ENCODE assay signal across 14 mouse cellular contexts in genomic region chr4:139238612-139239011, GRCm38 (mm10). TPM values are rescaled to one million over a fixed set of nuclear protein-coding genes. Genes with fewer than 3 reads are reported as not detected.
A peak's percentile ranks its signal among the peaks of the same experiment; 100 is the strongest.
DNase-seq lines count a peak whose midpoint lies in the region; ATAC-seq lines count a peak whose summit lies in the region.
"Had no signal": no experiment of that assay in that cellular context is flagged by ENCODE, and none has a peak within 500 bp of the region (broad histone marks: within the 10 kb centered on the region; RNA-seq: fewer than 3 reads in every experiment).

No protein-coding gene starts in this region.

- 82% methylated on average over 16 of the region's 16 CpGs for WGBS in kidney, embryonic 15.5 days
- WGBS in embryonic facial prominence, embryonic 12.5 days, result 69% methylated on average over 16 of the region's 16 CpGs
- 81% methylated on average over 16 of the region's 16 CpGs for WGBS in limb, embryonic 12.5 days
- WGBS in midbrain, embryonic 15.5 days, result 91% methylated on average over 16 of the region's 16 CpGs

- H3K27me3 ChIP-seq in kidney, embryonic 15.5 days, result no peaks in the 10 kb centered on the region
- no peaks in the 10 kb centered on the region for H3K27me3 ChIP-seq in embryonic facial prominence, embryonic 12.5 days
- H3K27me3 ChIP-seq in limb, embryonic 12.5 days, result no peaks in the 10 kb centered on the region
- H3K27me3 ChIP-seq in midbrain, embryonic 15.5 days (replicated peaks), result no peaks in the 10 kb centered on the region

- H3K36me3 ChIP-seq in kidney, embryonic 15.5 days, result peaks cover 44% of the 10 kb centered on the region
- H3K36me3 ChIP-seq in embryonic facial prominence, embryonic 12.5 days, result peaks cover 29% of the 10 kb centered on the region
- peaks cover 48% of the 10 kb centered on the region for H3K36me3 ChIP-seq in limb, embryonic 12.5 days
- H3K36me3 ChIP-seq in midbrain, embryonic 15.5 days (replicated peaks), result 0 out of 2 replicates have a peak, but pooled peaks cover 6% of the 10 kb centered on the region

- DNase-seq in heart, adult 11 months, result peak; percentile 95
- no peak for DNase-seq in heart, postnatal 14 days
- DNase-seq in kidney, adult 18-20 months, result no peak
- no peak for DNase-seq in adrenal gland, postnatal 25 days
- DNase-seq: B cell, adult 2 months; left cerebral cortex, postnatal 4 days; retina, postnatal 1 day had no signal

- H3K9me3 ChIP-seq in kidney, embryonic 15.5 days (replicated peaks), result no peaks in the 10 kb centered on the region
- H3K9me3 ChIP-seq in embryonic facial prominence, embryonic 12.5 days, result no peaks in the 10 kb centered on the region
- no peaks in the 10 kb centered on the region for H3K9me3 ChIP-seq in limb, embryonic 12.5 days
- H3K9me3 ChIP-seq in midbrain, embryonic 15.5 days, result no peaks in the 10 kb centered on the region

- ATAC-seq in kidney, embryonic 15.5 days (replicated peaks; ENCODE audit: low FRiP score), result no peak
- no peak for ATAC-seq in embryonic facial prominence, embryonic 12.5 days (ENCODE audit: insufficient number of reproducible peaks, insufficient read depth, low FRiP score, low TSS enrichment)
- ATAC-seq in limb, embryonic 12.5 days (ENCODE audit: insufficient number of reproducible peaks, insufficient read depth, low FRiP score, low TSS enrichment, low read depth), result no peak
- ATAC-seq in midbrain, embryonic 15.5 days (replicated peaks), result no peak
- ATAC-seq: lung, postnatal 0 days had no signal

- no peak overlapping the region for H3K9ac ChIP-seq in kidney, embryonic 15.5 days
- H3K9ac ChIP-seq in embryonic facial prominence, embryonic 12.5 days, result no peak overlapping the region
- no peak overlapping the region; the same call in 1 of the 2 replicates for H3K9ac ChIP-seq in limb, embryonic 12.5 days (replicated peaks)
- no peak overlapping the region for H3K9ac ChIP-seq in midbrain, embryonic 15.5 days

- 0 out of 2 replicates have a peak overlapping the region, but pooled peaks have one; percentile 1 for H3K4me2 ChIP-seq in kidney, embryonic 15.5 days
- H3K4me2 ChIP-seq in embryonic facial prominence, embryonic 12.5 days (replicated peaks), result no peak overlapping the region
- no peak overlapping the region for H3K4me2 ChIP-seq in limb, embryonic 12.5 days
- no peak overlapping the region for H3K4me2 ChIP-seq in midbrain, embryonic 15.5 days
- H3K4me2 ChIP-seq: midbrain, embryonic 11.5 days had no signal

- no peak overlapping the region for H3K4me3 ChIP-seq in kidney, embryonic 15.5 days (replicated peaks)
- no peak overlapping the region for H3K4me3 ChIP-seq in embryonic facial prominence, embryonic 12.5 days
- no peak overlapping the region for H3K4me3 ChIP-seq in limb, embryonic 12.5 days (replicated peaks)
- H3K4me3 ChIP-seq in midbrain, embryonic 15.5 days, result no peak overlapping the region
- H3K4me3 ChIP-seq: erythroblast, embryonic 14.5 days had no signal

- H3K4me1 ChIP-seq in kidney, embryonic 15.5 days, result peaks cover 73% of the 10 kb centered on the region
- H3K4me1 ChIP-seq in embryonic facial prominence, embryonic 12.5 days, result peaks cover 53% of the 10 kb centered on the region
- H3K4me1 ChIP-seq in limb, embryonic 12.5 days (replicated peaks), result peaks cover 78% of the 10 kb centered on the region
- no peaks in the 10 kb centered on the region for H3K4me1 ChIP-seq in midbrain, embryonic 15.5 days

- intact Hi-C loops in heart, postnatal 14 days (cut with DNase I), result no loop called here

- H3K27ac ChIP-seq in kidney, embryonic 15.5 days, result peak overlapping the region; percentile 52
- peak overlapping the region; percentile 54; the same call in 1 of the 2 replicates for H3K27ac ChIP-seq in embryonic facial prominence, embryonic 12.5 days
- peak overlapping the region; percentile 78 for H3K27ac ChIP-seq in limb, embryonic 12.5 days
- no peak overlapping the region for H3K27ac ChIP-seq in midbrain, embryonic 15.5 days

RNA-seq across cellular contexts. Expression of gene Capzb, which starts 45.9 kb away (rescaled TPM):
- 100 to 1,000 TPM; 418 to 433 TPM for total RNA-seq in heart, postnatal 14 days (2021)
- 392 and 395 TPM in 2 replicates for polyA plus RNA-seq in kidney, embryonic 15.5 days (2015; fragmentation: Nextera tagmentation; extraction: Ambion mirVana)
- 415 TPM in 2 replicates for polyA plus RNA-seq in embryonic facial prominence, embryonic 12.5 days (2016; fragmentation: Nextera tagmentation; extraction: Ambion mirVana)
- 386 and 390 TPM in 2 replicates for polyA plus RNA-seq in limb, embryonic 12.5 days (2016; fragmentation: Nextera tagmentation; extraction: Ambion mirVana)
- 304 and 325 TPM in 2 replicates for total RNA-seq in adrenal gland, postnatal 25 days (2021)
- polyA plus RNA-seq in midbrain, embryonic 15.5 days (2015; fragmentation: Nextera tagmentation; extraction: Ambion mirVana), result 330 and 331 TPM in 2 replicates
